Mouse (Mus musculus): Measurements from ENCODE around the gene C2cd3. TPM values are rescaled to one million over a fixed set of nuclear protein-coding genes. Genes with fewer than 3 reads are reported as not detected.

C2cd3 gene
- polyA plus RNA-seq, 1 experiment from 2014 or later: 23.1 TPM

GRCm38 (mm10) chr7:100511602-100512001, 139.6 kb downstream of the C2cd3 start:
- no peak for ATAC-seq (ENCODE audit: insufficient number of reproducible peaks, low FRiP score, low TSS enrichment, low read depth)
- no peaks in the 10 kb centered on the region for H3K9me3 ChIP-seq (replicated peaks)
- H3K9ac ChIP-seq: no peak overlapping the region
- H3K27ac ChIP-seq (replicated peaks): no peak overlapping the region
- no peak overlapping the region for H3K4me3 ChIP-seq (replicated peaks)
- 79% methylated on average over 8 of the region's 8 CpGs for WGBS
- H3K4me1 ChIP-seq: no peaks in the 10 kb centered on the region
- no peaks in the 10 kb centered on the region for H3K27me3 ChIP-seq
- no peak overlapping the region for H3K4me2 ChIP-seq (replicated peaks)
- no peaks in the 10 kb centered on the region for H3K36me3 ChIP-seq

DNA sequence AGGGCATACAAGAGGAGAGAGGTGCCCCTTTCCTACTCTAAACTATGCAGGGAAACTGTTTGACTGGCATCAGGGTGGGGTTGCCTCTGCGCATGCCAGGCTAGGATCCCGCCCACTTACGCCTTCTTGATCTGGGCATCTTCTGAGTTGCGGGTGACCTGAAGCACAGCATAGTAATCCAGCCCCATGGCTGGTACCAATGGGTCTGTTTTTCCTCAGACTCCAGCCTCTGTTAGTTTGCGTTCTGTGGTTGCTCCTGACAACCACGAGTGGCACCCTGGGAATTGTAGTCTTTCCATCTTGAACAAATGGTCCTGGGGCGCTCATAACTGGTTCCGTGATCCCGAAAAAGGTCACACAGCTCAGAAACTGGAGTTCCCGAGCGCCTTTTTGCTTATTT, 142.5 kb downstream of the C2cd3 start, which contains the start of gene Dnajb13:
TSS of gene Dnajb13 (minus strand) at position 388 of the 400 bp plus-strand sequence.
- 50% methylated on average over 11 of the region's 11 CpGs for WGBS
- H3K4me2 ChIP-seq (replicated peaks): no peak within 1 kb of the TSS
- ATAC-seq (ENCODE audit: insufficient number of reproducible peaks, low FRiP score, low TSS enrichment, low read depth): no peak
- H3K9me3 ChIP-seq (replicated peaks): no peaks in the 10 kb centered on the region
- no peaks in the 10 kb centered on the region for H3K27me3 ChIP-seq
- H3K9ac ChIP-seq: no peak within 1 kb of the TSS
- H3K4me3 ChIP-seq (replicated peaks): no peak within 1 kb of the TSS
- H3K4me1 ChIP-seq: no peaks in the 10 kb centered on the region
- H3K36me3 ChIP-seq: no peaks in the 10 kb centered on the region
- H3K27ac ChIP-seq (replicated peaks): no peak within 1 kb of the TSS

Other genes starting within 250 kb of the C2cd3 start
- gene Lipt2, start 213.0 kb upstream of the C2cd3 start, polyA plus RNA-seq (2015; fragmentation: Nextera tagmentation; extraction: Ambion mirVana): 19.3 and 23.6 TPM in 2 replicates
- 16.2 and 17.6 TPM in 2 replicates for gene Kcne3, start 195.7 kb upstream of the C2cd3 start, polyA plus RNA-seq (2015; fragmentation: Nextera tagmentation; extraction: Ambion mirVana)
- gene Pgm2l1, start 144.8 kb upstream of the C2cd3 start, polyA plus RNA-seq (2015; fragmentation: Nextera tagmentation; extraction: Ambion mirVana): 2.8 and 3.4 TPM in 2 replicates
- gene P4ha3, start 86.7 kb upstream of the C2cd3 start, polyA plus RNA-seq (2015; fragmentation: Nextera tagmentation; extraction: Ambion mirVana): 17.1 and 28.4 TPM in 2 replicates
- gene Ppme1, start 74 bp downstream of the C2cd3 start, polyA plus RNA-seq (2015; fragmentation: Nextera tagmentation; extraction: Ambion mirVana): 53.5 and 59.7 TPM in 2 replicates
- gene Ucp3, start 100.8 kb downstream of the C2cd3 start, polyA plus RNA-seq (2015; fragmentation: Nextera tagmentation; extraction: Ambion mirVana): 0.17 and 0.20 TPM in 2 replicates
- gene Ucp2, start 121.1 kb downstream of the C2cd3 start, polyA plus RNA-seq (2015; fragmentation: Nextera tagmentation; extraction: Ambion mirVana): 227 and 228 TPM in 2 replicates
- 5.4 and 9.8 TPM in 2 replicates for gene Dnajb13, start 142.7 kb downstream of the C2cd3 start, polyA plus RNA-seq (2015; fragmentation: Nextera tagmentation; extraction: Ambion mirVana)
- gene Coa4, start 164.8 kb downstream of the C2cd3 start, polyA plus RNA-seq (2015; fragmentation: Nextera tagmentation; extraction: Ambion mirVana): 19.7 and 20.8 TPM in 2 replicates
- gene Rab6a, start 235.2 kb downstream of the C2cd3 start, polyA plus RNA-seq (2015; fragmentation: Nextera tagmentation; extraction: Ambion mirVana): 105 and 107 TPM in 2 replicates
- 75.0 and 77.7 TPM in 2 replicates for gene Mrpl48, start 236.1 kb downstream of the C2cd3 start, polyA plus RNA-seq (2015; fragmentation: Nextera tagmentation; extraction: Ambion mirVana)

All from embryonic facial prominence, embryonic 15.5 days (tissue).